Mouse (Mus musculus): ENCODE data around the gene Cog1.

The Cog1 gene

DNA sequence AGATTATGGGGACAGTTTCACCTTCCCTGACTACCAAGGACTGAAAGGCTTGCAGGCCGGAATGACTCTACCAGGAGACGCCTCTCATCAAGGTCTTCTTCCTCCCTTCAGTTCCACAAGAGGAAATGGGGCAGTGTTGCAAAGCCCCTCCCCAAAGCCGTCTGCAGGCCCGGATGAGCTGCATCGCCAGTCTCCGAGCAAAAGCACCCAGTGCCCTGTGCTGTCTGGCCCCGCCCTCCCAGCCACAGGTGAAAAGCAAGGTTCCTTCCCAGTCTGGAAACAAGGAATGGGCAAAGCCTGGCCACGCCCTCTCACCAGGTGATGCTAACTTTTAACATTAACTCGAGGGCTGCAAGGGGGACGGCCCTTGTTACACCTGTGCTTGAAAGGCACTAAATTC lies 17.7 kb downstream of the Cog1 start:
- DNase-seq (ENCODE audit: low read depth, low spot score) = no peak

DNA sequence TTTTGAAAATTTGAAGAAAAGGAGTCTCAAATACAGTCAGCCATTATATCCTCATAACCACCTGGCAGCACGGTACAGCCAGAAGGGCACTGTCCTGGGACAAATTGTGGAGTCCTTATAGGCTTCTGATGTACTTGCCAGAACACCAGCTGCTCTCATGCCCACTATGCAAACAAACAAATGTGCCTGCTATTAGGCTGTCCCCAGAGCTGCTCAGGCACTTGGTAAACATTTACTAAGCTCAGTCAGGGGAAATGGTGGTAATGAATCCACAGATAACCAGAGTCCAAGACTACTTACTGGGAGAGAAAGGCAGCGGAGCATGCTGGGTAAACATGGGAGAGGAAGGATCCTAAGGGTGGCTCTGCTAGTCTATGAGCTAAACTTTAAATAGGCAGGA lies 18.2 kb downstream of the Cog1 start:
- no peak for DNase-seq (ENCODE audit: low read depth, low spot score)

DNA sequence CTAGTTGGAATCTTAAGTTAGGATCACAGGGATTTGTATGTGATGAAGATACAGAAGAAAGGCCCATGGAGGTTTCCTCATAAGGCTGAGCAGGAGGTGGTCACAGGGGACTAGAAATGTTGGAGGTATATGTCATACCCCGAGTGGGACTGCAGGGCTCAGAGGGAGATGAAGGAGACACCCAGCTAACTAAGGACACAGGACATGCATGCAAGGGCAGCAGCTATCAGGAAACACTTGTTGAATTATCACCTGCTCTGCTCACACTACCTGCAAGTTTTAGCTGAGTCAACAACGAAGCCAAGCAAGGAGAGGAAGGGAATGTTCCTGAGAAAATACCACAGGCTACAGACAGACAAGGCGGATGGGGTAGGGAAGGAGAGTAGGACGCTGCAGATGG lies 18.7 kb downstream of the Cog1 start:
- no peak for DNase-seq (ENCODE audit: low read depth, low spot score)

DNA sequence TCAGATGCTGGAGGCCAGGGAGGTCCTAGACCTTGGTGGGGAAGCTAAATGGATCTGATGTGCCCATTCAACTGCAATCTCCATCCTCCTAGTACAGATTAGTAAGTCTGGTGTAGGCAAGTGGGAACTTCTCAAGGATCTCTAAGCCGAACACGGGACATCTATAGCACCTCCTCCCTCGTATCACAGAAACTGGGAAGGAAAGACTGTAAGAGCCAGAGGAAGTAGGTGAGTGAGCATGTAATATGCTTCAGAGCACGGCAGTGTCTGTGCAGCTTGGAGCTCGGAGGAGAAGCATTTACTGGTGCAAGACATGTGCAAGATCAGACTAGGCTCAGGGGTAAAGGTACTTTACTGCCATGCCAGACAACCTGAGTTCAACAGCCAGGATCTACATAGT lies 19.9 kb downstream of the Cog1 start:
- no peak for DNase-seq (ENCODE audit: low read depth, low spot score)

DNA sequence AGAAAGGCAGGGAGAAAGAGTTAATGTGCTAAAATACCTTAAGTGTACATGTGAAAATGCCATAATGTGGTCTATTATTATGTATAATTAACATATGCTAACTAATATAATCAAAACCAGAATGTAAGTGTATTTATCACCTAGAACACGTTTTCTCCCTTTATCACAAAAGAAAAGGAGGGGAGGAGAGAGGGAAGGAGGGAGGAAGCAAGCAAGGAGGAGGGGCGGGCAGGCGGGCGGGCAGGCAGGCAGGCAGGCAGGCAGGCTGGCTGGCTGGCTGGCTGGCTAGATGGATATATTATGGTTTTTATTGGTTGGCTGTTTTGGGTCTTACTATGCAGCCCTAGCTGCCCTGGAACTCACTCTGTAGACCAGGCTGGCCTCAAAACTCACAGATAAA lies 20.7 kb downstream of the Cog1 start:
- DNase-seq (ENCODE audit: low read depth, low spot score) = no peak

DNA sequence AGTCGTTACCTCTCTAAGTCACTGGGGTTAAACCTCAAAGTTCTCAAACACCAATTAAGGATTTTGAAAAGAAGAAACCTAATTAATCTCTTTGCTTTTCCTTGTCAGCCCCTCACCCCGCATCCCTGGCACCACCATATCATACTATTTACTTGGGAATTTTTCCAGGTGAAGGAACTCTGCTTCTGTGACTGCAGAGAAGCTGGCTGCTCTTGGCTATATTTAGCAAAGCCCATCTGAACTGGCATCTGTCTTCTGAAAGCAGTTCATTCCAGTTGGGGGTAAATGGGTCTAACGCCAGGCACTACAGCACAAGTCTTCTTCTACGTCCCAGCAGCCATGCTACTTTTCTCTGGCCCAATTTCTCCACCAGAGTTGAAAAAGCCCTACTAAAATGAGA lies 24.6 kb downstream of the Cog1 start:
- DNase-seq (ENCODE audit: low read depth, low spot score) = no peak

DNA sequence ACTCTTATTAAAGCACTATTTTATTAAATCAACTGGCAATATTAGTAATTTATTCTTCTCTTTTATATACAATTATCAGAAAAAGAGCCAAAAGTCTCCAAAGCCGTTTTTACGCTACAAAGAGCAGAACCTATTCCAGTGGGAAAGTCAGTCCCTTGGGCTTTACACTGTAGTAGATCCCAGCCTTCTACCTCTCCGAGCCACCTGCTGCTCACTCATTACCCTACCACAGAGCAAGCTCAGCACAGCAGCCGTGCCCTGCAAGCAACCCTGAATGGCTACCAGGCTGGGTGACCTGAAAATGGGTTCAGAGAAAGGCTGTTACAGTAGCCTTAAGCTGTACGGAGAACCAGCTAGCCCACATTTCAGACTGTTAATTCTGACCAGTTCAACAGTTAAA lies 25.6 kb downstream of the Cog1 start:
- no peak for DNase-seq (ENCODE audit: low read depth, low spot score)

DNA sequence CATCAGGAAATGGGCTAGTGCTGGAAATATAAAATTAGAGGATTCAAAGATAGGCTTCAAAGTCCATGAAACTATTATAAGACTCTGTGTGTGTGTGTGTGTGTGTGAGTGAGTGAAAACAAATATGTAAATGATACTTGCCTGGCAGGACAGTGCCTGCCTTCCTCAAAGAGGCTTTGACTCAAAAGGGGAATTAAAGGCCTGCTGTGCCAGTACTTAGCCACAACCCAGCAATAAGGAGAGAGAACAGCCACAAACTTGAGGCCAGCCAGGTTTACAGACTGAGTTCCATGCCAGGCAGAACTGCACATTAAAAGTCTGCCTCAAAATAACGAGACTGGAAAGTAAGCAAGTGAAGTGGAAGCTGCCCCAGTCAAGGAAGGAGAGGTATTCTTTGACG lies 27.9 kb downstream of the Cog1 start:
- peak; percentile 43 for DNase-seq (ENCODE audit: low read depth, low spot score)

DNA sequence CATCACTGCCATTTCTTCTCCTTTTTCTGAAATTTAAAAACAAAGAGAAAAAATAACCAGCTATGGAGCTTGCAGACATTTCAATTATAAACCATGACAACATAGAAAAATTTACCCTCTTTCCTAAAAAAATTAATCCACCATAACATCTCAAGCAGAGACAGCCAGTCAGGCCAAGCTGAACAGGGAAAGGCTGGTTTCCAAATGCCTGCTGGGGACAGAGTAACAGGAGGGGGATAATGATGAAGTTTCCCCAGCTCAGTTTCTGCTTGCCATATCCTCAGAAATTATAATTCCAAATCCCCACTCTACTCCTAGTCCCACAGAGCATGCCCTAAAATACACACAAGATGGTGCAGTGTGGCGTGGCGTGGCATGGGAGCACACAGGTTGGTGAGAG lies 28.4 kb downstream of the Cog1 start:
- DNase-seq (ENCODE audit: low read depth, low spot score) = no peak

DNA sequence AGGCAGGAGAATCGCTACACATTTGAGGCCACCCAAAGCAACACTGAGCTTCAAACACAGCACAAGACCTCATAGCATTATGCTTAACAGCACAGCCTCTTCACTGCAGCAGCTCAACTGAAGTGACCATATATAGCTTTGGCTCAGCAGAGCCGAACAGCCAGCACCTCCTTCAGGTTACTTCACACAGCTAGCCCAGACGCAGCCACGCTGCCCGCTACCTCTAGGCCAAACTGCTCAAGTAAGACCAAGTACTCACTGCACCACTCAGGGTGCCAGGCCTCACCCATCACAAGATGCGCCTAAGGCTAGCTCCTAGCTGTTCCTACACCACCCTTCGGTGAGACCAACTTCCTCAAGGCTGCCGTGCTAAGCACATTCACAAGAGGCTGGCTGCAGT lies 29.4 kb downstream of the Cog1 start:
- DNase-seq (ENCODE audit: low read depth, low spot score) = peak; percentile 23

DNA sequence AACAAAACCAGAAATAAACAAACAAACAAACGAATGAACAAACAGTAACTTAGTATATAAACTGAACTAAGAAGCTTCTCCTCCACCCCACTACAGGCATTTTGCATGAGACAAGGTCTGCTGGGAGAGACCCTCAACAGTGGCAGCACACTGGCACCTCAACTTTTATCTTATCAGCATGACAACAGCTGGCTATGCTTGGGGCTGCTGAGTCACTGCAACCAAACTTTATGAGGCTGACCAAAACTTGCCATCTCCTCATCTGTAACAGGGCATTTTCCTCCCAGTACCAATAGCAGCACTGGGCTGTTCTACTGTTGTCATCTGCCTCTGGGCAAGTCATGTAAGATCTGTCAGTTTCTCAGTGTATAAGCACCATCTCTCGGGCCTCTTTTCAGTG lies 32.0 kb downstream of the Cog1 start:
- DNase-seq (ENCODE audit: low read depth, low spot score) = no peak

DNA sequence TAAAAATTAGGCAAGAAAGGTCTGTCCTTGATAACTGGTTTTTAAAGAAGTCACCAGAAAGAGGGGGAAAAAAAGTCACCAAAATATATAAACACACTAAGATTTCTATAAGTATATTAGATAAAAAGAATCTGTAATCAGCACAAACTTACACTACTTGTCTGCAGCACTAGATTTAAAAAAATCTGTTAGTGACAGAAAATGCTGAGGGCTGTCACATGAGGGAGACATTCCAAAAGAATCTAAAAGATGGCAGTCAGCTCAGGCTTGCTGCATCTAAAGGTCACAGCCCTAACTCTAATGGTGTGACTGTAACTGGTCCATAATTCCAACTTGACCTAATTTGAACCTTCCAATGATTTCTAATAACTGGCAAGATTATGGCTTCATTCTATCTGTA lies 33.0 kb downstream of the Cog1 start:
- DNase-seq (ENCODE audit: low read depth, low spot score) = no peak

DNA sequence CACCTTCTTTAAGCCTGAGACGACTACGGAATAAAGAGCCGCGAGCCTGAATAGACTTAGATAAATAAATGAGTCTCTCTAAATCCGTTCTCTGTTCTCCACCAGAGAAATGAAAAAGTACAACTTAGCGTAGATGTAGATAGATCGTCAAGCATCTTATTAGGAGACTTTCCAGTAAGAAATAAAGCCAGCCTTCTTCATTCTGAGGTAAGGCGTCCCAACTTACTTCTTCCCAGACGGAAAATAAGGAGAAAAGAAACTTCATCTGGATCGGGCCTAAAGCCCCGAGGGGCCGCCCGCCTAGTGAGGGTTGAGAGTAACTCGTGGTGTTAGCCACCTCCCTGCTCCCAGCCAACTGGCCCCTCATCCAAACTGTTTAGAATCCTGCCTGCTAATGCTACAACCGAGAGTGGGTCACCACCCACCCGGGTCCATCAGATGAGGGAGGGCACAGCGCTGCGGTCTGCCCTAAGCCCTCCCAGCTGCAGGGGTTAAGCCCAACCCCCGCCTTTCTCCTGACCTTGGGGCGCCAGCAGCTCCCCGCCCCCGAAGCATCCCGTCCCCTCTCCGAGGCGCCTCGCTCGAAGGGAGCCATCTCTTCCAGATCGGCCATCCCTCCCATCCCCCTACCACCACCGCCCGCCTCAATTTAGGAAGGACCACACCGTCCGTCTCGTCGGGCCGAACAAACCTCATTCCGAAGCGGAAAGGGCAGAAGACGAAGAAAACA lies 34.1 kb downstream of the Cog1 start:
- peak; percentile 18 for DNase-seq (ENCODE audit: low read depth, low spot score)

DNA sequence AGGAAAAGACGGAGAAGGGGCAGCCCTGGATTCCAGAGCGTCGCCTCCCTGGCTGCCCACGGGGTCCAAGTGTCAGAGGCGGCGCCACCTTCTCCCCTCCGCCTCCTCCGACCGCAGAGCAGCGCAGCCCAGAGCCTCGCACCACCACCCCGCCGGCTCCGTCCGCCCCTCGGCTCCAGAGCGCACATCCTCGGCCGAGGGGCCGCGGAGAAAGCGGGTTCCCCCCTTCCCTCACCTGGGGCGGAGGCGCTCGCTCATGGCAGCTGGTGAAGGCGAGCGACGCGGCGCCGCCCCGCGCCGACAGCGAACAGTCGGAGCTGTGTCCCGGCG lies 34.6 kb downstream of the Cog1 start:
- DNase-seq (ENCODE audit: low read depth, low spot score) = no peak

DNA sequence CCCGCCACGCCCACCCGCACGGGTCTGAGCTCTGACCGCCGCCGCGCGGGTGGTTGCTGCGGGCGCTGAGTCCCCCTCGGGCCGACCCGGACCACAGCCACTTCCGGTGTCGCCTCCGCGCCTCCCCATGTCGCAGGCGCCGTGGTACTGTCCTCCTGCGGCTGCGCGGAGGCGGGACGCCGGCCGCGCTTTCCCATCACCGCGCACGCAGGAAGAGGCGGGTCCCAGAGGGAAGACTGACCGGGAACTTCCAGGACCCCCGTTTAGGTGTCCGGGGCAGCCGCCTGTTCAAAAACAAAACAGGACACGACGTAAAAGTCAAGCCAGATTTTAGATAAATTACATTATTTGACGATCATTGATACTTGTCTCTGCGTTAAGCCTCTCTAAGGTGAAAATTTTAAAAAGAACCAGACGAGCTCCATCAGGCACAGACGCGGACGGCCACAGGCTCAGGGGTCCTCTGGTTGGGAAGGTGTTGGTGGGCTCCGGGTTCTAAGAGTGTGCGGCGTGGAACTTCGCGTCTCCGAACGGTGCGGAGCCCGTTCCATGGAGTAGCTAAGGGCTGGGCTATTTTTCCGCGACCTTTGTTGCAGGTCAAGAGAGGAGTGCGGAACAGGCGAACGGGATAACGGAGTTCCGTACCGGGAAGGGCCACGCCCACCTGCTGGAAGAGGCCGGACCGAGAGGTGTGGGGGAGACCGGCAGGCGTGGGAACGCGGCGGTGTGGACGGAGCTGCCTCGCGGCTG lies 35.2 kb downstream of the Cog1 start, which contains the start of the genes Fam104a and D11Wsu47e:
Fam104a (minus strand) TSS at position 199 of the 750 bp plus-strand sequence.
D11Wsu47e (plus strand) TSS at position 456 of the 750 bp plus-strand sequence.
- DNase-seq (ENCODE audit: low read depth, low spot score) = peak; percentile 96

DNA sequence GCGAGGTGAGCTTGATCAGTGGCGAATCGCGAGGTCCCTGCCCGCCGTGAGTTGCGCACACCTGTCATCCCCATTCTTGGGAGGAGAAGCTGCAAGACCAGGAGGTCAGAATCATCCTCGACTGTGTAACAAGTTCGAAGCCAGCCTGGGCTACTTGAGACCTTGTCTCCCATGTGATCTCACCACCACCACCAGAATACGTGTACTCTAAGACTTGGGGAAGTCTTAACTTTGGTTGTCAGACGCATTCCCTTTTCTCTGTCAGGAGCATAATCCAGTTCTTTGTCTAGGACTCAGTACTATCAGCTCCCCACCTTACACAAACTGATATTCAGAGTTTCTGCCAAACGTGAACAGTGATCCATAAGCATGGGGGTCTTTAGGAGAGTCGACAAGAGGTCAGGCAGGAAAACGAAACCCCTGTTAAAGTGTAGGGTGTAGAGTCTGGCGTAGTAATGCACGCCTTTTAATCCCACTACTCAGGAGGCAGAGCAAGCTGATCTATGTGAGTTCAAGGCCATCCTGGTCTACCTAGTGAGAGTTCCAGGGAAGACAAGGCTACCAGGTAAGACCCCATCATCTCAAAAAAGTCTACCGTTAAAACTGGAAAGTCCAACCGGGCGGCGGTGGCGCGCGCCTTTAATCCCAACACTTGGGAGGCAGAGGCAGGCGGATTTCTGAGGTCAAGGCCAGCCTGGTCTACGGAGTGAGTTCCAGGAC lies 35.9 kb downstream of the Cog1 start:
- DNase-seq (ENCODE audit: low read depth, low spot score) = no peak

DNA sequence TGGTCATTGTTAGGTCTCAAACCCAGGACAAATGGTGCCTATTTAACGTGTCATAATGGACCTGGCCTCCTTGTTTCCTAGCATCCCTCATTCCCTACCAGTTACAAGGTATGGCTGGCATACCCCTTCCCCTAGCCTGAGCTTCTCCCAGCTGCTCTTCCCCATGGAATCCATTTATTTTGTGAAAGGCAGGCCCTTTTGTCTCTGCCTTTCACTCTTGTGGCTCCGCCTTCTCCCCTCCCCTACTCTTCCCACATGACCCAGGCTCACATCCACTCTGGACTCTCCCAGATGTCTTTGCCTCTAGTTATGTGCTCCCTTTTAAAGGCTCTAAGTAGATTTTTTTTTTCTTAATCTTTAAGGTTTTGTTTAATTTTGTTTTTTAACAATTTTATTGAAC lies 38.1 kb downstream of the Cog1 start:
- no peak for DNase-seq (ENCODE audit: low read depth, low spot score)

DNA sequence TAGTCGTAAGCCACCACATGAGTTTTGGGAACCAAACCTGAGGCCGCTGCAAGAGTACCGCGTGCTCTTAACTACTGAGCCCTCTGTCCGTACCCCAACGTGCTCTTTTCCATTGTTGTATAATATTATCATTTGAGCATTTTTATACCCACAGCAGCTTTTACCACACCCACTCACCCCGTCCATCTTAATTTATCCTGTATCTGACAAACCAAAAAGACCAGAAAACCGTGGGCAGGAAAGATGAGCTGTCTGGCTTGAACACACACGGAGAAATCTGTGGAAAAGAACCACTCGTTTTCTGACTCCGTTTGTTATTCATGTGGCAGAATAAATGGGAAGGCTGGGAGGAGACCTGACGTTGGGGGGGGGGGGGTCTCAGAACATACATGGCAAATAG lies 41.5 kb downstream of the Cog1 start:
- no peak for DNase-seq (ENCODE audit: low read depth, low spot score)

DNA sequence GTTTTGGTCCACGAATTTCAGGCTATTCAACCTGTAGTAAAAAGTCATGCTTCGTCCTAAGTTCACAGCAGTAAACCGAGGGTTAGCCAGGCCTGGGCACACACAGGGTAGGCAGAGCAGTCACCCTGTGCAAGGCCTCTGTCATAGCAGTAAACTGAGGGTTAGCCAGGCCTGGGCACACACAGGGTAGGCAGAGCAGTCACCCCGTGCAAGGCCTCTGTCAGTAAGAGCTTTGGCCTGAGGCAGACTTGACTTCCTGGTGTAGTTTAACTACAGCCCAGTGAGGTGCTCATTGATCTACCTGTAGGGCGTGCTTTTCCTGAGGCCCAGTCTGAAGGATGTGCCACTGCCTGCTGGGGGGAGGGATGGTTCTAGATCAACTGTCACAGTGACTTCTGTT lies 42.3 kb downstream of the Cog1 start:
- DNase-seq (ENCODE audit: low read depth, low spot score) = no peak

DNA sequence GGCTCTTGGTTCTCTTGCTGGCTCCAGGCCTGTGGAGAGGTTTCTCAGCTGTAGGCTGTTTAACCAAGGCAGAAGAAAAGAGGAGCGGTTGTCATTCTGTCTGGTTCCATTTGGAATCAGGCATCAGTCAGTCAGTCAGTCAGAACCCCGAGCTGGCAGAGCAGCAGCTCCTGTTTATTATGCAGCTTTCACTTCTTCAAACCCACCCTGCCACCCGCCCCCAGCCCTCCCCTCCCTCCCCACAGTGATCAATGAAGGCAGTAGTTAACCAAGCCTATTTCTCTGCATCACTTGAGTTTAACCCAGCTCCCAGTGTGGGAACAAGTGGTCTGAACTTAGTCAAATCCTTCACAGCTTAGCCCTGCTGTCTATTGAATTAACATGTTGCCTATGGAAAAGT lies 42.9 kb downstream of the Cog1 start:
- no peak for DNase-seq (ENCODE audit: low read depth, low spot score)

DNA sequence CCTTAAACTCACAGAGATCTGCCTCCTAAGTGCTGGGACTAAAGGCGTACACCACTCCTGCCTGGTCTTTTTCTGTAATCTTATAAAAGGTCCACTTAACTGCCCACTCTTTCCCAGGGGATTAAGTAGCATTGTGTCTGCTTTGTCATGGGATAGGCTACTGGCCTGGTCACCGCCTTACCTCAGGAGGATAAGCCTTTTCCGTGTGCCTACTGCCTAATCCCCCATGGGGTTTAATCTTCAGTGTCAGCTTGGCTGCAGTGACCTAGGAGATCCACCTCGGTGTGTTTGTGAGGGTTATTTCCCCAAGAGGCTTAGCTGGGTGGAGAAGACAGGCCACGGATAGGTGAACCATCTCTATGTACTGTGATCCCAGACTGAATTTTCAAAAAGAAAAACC lies 48.6 kb downstream of the Cog1 start:
- DNase-seq (ENCODE audit: low read depth, low spot score) = no peak

DNA sequence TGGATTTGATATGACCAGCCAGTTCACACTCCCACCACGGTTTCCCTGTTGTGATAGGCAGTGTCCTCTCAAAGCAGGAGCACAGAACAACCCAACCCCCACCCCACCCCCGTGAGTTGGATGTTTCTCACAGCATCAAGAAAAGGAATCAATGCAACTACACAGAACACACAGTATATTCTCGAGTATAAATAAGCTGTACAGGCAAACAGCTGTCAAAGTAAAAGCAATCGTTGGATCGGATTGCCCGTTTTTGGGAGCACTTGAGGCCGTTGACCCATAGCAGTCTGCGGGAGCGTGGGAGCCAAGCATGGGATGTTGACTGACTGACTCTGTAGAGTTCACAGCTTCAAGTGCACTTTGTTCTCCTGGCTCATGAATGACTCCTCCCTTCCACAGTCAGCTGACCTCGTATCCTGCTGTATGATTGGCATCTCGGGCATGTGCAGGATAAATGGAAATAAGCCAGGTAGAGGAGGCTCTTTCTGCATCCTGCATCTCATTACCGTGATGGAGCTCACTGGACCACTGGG lies 49.1 kb downstream of the Cog1 start:
- no peak for DNase-seq (ENCODE audit: low read depth, low spot score)

DNA sequence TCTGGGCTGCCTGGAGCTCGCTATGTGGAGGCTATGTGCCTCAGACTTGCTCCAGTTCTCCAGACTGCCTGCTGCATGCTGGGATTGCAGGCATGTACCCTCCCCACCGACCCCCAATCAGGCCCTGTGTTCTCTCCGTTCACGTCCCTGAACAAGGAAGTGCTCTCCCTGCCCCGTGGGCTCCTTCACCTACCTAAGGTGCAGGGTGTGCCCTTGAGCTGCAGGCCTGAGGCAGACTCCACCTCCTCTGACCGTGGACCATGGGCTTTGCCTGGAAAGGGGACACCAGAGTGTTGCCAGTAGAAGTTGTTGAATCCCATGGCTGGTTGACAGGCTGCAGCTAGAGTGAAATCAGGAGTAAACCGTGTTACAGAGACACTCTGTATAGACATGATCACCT lies 50.7 kb downstream of the Cog1 start:
- DNase-seq (ENCODE audit: low read depth, low spot score) = no peak

All from skeletal muscle tissue, adult 2 months (tissue).